Mouse (Mus musculus): Measurements from ENCODE around the gene Mtch1. TPM values are rescaled to one million over a fixed set of nuclear protein-coding genes. Genes with fewer than 3 reads are reported as not detected.
"Not testable (repeated sequence)": the region's sequence is repeated elsewhere in the genome, so short reads cannot be mapped to it uniquely, and the experiment has no call there.

Mtch1 gene
- 100 to 1,000 TPM; 587 to 618 TPM for total RNA-seq (2021)
- long read RNA-seq, experiment 1, transcript Mtch1-218 (1 exons, 2,292 nt): minor isoform, 36 of 798 reads
- long read RNA-seq, experiment 1, transcript Mtch1-211 (12 exons, 1,653 nt): minor isoform, 63 of 798 reads
- long read RNA-seq, experiment 1, transcript Mtch1-202 (12 exons, 1,897 nt): minor isoform, 173 of 798 reads
- long read RNA-seq, experiment 1, transcript Mtch1-201 (12 exons, 1,952 nt): major isoform, 406 of 798 reads
- long read RNA-seq, experiment 1, partial matches to known transcripts: 15 of 798 reads
- long read RNA-seq, experiment 1, other reads (novel, unspliced or antisense): 40 of 798 reads
- long read RNA-seq, experiment 2, transcript Mtch1-201 (12 exons, 1,952 nt): major isoform, 497 of 980 reads
- long read RNA-seq, experiment 2, transcript Mtch1-202 (12 exons, 1,897 nt): minor isoform, 223 of 980 reads
- long read RNA-seq, experiment 2, transcript Mtch1-217 (12 exons, 1,660 nt): minor isoform, 38 of 980 reads
- long read RNA-seq, experiment 2, transcript Mtch1-211 (12 exons, 1,653 nt): minor isoform, 76 of 980 reads
- long read RNA-seq, experiment 2, partial matches to known transcripts: 12 of 980 reads
- long read RNA-seq, experiment 2, other reads (novel, unspliced or antisense): 54 of 980 reads

GRCm38 (mm10) chr17:29347645-29348256 lies at the start of gene Mtch1:
Mtch1 (minus strand) TSS chr17:29347934.
- H3K4me3 ChIP-seq: peak within 1 kb of the TSS; percentile 81

GRCm38 (mm10) chr17:29396821-29397242 lies 49.1 kb upstream of the Mtch1 start:
- DNase-seq (ENCODE audit: low spot score in 2 of 2): peak; percentile 59 to 83
- TF ChIP-seq CTCF (conservative IDR thresholded peaks at IDR 0.05): peak; percentile 99
- H3K27ac ChIP-seq: no peak overlapping the region
- no peak overlapping the region for H3K4me3 ChIP-seq

More at GRCm38 (mm10) chr17:29347645-29348256, at the start of gene Mtch1:
- 0 out of 2 replicates have a peak, but pooled peaks have one; percentile 4 for TF ChIP-seq CTCF (conservative IDR thresholded peaks at IDR 0.05)
- H3K27ac ChIP-seq: peak within 1 kb of the TSS; percentile 97
- DNase-seq (ENCODE audit: low spot score in 2 of 2): peak; percentile 97 to 99

- no peak for TF ChIP-seq CTCF (conservative IDR thresholded peaks at IDR 0.05)
Measured at GRCm38 (mm10) chr17:29396056-29396799, 48.5 kb upstream of the Mtch1 start.

GRCm38 (mm10) chr17:29395381-29395780 lies 47.6 kb upstream of the Mtch1 start:
- no peak overlapping the region for H3K27ac ChIP-seq
- H3K4me3 ChIP-seq: no peak overlapping the region
- no peak for DNase-seq (ENCODE audit: low spot score in 2 of 2)
- no peak for TF ChIP-seq CTCF (conservative IDR thresholded peaks at IDR 0.05)

More at GRCm38 (mm10) chr17:29396056-29396799, 48.5 kb upstream of the Mtch1 start:
- no peak overlapping the region for H3K27ac ChIP-seq
- no peak for DNase-seq (ENCODE audit: low spot score in 2 of 2)
- no peak overlapping the region for H3K4me3 ChIP-seq

- not testable (repeated sequence) for H3K27ac ChIP-seq; H3K4me3 ChIP-seq; DNase-seq (ENCODE audit: low spot score in 2 of 2)
Measured at GRCm38 (mm10) chr17:29394761-29395160, 47.0 kb upstream of the Mtch1 start.

GRCm38 (mm10) chr17:29394106-29394760 lies 46.5 kb upstream of the Mtch1 start:
- DNase-seq (ENCODE audit: low spot score in 2 of 2): no peak
- TF ChIP-seq CTCF (conservative IDR thresholded peaks at IDR 0.05): no peak
- no peak overlapping the region for H3K4me3 ChIP-seq
- H3K27ac ChIP-seq: no peak overlapping the region

GRCm38 (mm10) chr17:29393335-29394089 lies 45.8 kb upstream of the Mtch1 start:
- TF ChIP-seq CTCF (conservative IDR thresholded peaks at IDR 0.05): no peak
- DNase-seq (ENCODE audit: low spot score in 2 of 2): no peak
- no peak overlapping the region for H3K4me3 ChIP-seq
- H3K27ac ChIP-seq: no peak overlapping the region

GRCm38 (mm10) chr17:29391280-29391679 lies 43.5 kb upstream of the Mtch1 start:
- TF ChIP-seq CTCF (conservative IDR thresholded peaks at IDR 0.05): no peak

GRCm38 (mm10) chr17:29388978-29389377 lies 41.2 kb upstream of the Mtch1 start:
- Histone ChIP-seq H3K4me3 (no peak overlapping the region), H3K27ac (no peak overlapping the region)
- no peak for TF ChIP-seq CTCF (conservative IDR thresholded peaks at IDR 0.05)
- DNase-seq (ENCODE audit: low spot score in 2 of 2): no peak

More at GRCm38 (mm10) chr17:29391280-29391679, 43.5 kb upstream of the Mtch1 start:
- no peak overlapping the region for H3K4me3 ChIP-seq
- DNase-seq (ENCODE audit: low spot score in 2 of 2): no peak
- no peak overlapping the region for H3K27ac ChIP-seq

- Histone ChIP-seq H3K27ac (no peak overlapping the region), H3K4me3 (no peak overlapping the region)
- TF ChIP-seq CTCF (conservative IDR thresholded peaks at IDR 0.05): no peak
- no peak for DNase-seq (ENCODE audit: low spot score in 2 of 2)
Measured at GRCm38 (mm10) chr17:29385746-29386145, 38.0 kb upstream of the Mtch1 start.

GRCm38 (mm10) chr17:29384850-29385438 lies 37.2 kb upstream of the Mtch1 start:
- no peak for TF ChIP-seq CTCF (conservative IDR thresholded peaks at IDR 0.05)
- no peak overlapping the region for H3K4me3 ChIP-seq
- no peak overlapping the region for H3K27ac ChIP-seq
- no peak for DNase-seq (ENCODE audit: low spot score in 2 of 2)
